Mouse (Mus musculus): ENCODE measurements at regions not wholly inside any gene's neighbourhood (a gene's known extent, or its start where the extent isn't known, plus 50 kb on each side); places are given as distances from the start of the nearest gene placed in this dataset.

- ATAC-seq (replicated peaks; ENCODE audit: poor library complexity, severe bottlenecking), result peak; percentile 52
These were observed 130.6 kb upstream of the Ado start for GRCm38 (mm10) chr10:67679382-67679781.

DNA sequence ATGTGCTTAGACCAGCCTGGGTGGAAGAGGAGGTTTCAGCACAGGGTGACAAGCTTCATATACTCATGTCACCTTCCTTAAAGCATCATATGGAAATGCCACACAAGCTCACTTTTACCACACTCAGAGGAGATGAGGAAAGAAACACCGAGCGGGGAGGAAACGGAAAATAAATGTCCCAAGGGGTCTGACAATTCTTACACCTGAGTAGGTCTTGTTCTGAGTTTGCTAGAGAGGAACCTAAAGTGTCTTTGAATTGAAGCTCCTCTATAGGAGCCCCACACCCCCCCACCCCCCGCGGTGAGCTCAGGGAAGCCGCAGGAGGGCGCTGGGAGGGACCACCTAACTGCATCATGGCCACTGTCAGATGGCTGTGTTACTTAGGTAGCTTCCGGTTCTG is 124.7 kb upstream of the Ado start:
- no peak for ATAC-seq (replicated peaks; ENCODE audit: poor library complexity, severe bottlenecking)

DNA sequence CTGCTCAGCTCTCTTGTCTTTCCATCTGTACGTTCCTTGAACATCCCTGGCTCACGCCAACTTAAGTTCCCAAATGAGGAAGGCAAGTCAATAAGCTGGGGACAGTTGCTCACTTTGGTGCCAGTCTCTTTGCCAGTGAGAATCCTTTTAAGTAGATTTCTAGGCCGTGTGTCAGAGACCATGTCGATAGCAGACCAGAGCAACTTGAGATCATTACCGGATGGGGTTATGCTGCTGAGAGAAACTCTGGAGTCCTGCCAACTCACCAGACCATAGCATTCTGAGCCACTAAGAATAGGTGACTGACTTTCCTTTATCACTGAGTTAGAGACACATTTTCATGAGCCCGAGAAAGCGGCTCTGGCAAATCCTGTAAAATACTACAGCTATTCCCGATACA is 123.5 kb upstream of the Ado start:
- no peak for ATAC-seq (replicated peaks; ENCODE audit: poor library complexity, severe bottlenecking)

- ATAC-seq (replicated peaks; ENCODE audit: poor library complexity, severe bottlenecking), result no peak
These were observed 120.3 kb upstream of the Ado start for GRCm38 (mm10) chr10:67669066-67669465.

DNA sequence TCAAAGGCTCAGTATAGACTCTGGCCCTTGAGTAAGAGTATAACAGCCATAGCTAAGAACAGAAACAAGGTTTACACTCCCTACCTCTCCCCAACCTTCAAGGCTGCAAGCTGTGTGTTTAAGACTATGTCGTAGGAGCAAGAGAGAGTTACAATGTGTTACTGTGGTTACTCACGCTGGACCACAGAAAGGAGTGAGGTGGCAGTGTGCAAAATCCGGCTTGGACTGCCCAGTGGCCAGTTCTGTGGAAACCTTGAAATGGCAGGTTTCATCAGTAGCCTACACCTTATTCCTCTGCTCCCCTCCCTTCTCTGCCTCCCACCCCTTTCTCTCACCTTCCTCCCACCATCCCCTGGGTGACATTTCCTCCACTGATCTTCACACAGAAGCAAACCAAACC is 114.3 kb upstream of the Ado start:
- no peak for ATAC-seq (replicated peaks; ENCODE audit: poor library complexity, severe bottlenecking)

DNA sequence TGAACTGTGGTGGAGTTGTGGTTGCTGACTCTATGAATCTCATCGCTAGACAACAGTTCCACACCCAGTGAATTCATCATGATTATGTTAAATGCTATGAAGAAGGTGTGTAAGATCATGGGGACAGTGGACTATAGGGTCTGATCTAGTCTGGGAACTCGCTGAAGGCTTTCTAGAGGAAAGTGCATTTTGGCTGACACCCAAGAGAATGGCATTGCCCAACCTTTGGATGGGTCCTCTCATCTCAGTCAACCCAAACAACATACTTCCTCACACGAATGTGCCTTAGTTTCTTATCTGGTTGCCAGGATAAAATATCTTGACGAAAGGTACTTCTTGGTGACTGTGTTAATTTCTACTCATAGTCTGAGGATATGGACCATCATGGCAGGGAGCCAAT is 112.9 kb upstream of the Ado start:
- ATAC-seq (replicated peaks; ENCODE audit: poor library complexity, severe bottlenecking), result peak; percentile 52

GRCm38 (mm10) chr10:67658005-67658545 is 109.3 kb upstream of the Ado start:
- no peak for ATAC-seq (replicated peaks; ENCODE audit: poor library complexity, severe bottlenecking)

DNA sequence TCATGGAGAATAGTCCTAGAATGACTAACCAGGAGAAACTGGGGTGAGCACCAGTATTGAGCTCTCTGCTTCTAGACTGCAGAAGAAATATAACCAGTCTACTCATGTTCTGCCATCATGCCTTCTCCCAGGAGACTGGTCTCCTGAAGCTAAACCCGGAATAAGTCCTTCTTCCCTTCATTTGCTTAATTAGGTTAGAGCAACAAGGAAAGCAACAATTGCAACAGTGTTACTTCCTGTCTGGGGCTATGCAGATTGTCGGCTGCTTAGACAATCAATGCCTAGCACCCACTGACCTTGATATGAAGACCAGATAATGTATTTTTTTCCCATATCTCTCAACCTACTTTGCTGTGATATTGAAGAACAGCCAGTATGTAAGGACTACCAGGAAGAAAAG is 108.5 kb upstream of the Ado start:
- peak; percentile 62 for ATAC-seq (replicated peaks; ENCODE audit: poor library complexity, severe bottlenecking)

DNA sequence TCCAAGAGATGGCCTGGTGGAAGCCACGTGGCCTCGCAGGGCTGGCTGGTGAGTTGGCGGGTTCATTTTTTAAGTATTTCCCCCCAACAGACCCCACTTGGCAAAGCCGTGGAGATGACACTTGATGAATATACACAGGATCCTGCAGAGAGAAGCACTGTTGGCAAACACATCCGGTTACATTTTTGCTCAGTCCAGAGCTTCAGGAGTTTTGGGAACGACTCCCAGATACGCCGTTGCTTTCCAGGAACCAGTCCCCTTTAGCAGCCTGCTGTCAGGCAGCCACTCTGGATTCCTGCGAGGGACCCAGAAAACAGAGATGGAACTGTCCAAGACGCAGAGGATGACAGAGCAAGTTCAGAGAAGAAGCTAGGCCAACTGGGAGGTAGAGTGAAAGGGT is 105.8 kb upstream of the Ado start:
- no peak for ATAC-seq (replicated peaks; ENCODE audit: poor library complexity, severe bottlenecking)

GRCm38 (mm10) chr10:67652300-67652699 is 103.5 kb upstream of the Ado start:
- ATAC-seq (replicated peaks; ENCODE audit: poor library complexity, severe bottlenecking), result no peak

DNA sequence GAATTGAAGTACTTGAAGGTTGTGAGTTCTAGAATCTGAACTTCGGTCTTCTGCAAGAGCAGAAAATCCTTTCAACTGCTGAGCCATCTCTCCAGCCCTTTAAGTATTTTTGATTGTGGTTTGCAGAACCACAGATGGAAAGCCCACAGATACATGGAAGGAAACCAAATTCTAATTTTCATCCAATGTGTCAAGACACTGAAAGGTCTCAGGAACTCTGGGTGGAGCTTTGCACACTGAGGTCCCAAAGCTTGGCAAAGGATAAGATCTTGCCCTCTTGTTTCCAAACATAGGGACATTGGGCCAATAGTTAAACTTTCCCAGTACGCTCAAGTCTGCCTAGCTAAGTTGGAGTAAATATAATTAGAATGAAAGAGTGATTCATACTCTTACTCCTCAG is 102.6 kb upstream of the Ado start:
- ATAC-seq (replicated peaks; ENCODE audit: poor library complexity, severe bottlenecking), result no peak

DNA sequence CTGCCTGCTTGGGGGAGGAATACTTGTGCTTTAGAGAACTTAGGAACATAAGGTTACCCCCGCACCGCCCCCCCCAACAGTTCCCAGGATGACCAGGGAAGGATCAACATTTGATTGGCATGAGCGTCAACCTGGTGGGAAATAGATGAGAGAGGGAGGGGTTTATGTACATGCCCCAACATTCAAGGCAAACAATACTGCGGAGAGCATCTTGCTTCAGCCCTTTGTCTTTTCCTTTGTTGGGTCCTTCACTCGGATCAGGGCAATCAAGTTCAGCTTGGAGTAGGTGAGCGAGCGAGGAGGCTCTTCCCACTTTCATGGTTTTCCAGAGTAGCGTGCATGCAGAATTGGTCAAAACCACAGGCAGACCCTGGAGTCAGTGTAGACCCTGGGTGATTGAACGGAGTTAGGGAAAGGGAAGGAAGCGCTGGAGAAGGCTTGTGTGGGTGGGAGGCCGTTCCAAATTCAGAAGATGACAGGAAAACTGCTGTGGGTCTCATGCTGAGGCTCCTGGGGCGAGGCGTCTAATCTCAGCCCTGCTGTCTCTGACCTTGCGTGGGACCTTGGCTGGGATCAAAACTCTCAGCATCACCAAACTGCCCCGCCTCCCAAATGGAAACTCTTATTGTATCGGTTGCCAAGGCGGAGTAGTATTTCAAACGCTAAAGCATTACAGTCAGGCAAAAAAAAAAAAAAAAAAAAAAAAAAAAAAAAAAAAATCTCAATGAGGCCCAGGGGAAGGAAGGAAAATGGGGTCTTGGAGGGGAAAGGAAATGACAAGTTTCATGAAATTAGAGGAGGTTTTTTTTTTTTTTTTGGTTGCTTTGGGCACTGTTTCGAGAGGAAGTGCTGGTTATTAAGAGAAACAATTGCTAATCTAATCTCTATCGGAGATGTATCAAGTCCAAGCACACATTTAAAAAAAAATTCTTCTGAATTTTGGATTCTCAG is 99.3 kb upstream of the Ado start:
- peak; percentile 26 for ATAC-seq (replicated peaks; ENCODE audit: poor library complexity, severe bottlenecking)

- peak; percentile 57 for ATAC-seq (replicated peaks; ENCODE audit: poor library complexity, severe bottlenecking)
These were observed 98.2 kb upstream of the Ado start for GRCm38 (mm10) chr10:67646659-67647559.

DNA sequence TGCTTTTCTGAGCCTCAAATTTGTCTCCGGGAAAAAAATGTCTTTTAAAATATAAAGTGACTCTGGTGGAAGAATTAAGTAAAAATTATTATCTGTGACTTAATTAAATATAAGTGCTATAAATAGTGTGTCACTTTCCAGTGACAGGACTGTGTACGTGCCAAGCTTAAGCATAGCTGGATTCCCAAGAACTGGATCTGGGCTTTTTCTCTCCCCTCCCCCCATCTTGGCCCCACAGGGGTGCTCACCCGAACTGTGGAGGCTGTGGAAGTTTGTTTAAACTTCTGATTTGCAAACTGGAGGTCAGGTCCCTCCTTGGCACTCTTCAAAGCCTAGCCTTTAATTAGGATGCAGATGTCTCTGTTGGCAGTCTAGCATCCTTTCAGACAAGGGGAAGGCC is 97.1 kb upstream of the Ado start:
- no peak for ATAC-seq (replicated peaks; ENCODE audit: poor library complexity, severe bottlenecking)

- 0 out of 2 replicates have a peak, but pooled peaks have one; percentile 25 for ATAC-seq (replicated peaks; ENCODE audit: poor library complexity, severe bottlenecking)
These were observed 95.5 kb upstream of the Ado start for GRCm38 (mm10) chr10:67644280-67644679.

DNA sequence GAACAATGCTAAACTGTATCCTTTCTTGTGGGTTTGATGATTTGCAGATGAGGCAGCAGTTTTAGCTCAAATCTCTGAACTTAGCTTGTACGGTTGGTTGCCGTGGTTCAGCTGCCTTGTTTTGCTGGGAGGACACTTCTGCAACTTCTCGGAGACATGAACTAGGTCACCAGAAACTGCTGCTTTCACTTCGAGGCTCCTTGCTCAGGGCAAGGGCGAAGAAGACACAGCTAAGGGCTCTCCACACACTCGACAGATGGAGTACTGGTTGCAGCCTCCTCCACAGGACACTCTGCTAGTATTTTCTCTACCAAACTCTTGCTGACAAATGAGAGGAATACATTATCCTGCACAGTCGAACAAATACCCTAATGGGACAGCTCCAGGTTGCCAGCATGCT is 94.9 kb upstream of the Ado start:
- peak; percentile 18; the same call in 1 of the 2 replicates for ATAC-seq (replicated peaks; ENCODE audit: poor library complexity, severe bottlenecking)

DNA sequence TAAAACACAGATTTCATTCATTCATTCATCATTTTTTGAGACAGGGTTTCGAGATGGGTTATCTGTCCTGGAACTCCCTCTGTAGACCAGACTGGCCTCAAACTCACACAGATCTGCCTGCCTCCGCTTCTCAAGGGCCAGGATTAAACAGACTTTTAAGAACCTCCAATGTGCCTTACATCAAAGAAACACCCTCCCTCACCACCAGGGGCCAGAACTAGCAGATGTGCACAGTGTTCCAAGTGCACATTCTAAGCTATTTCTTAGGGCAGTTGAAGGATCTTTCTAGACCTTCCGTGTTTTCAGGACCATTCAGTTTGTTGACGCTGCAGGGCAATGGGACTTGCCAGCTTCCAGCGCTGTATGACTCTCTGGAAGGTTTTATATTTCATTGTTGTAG is 88.6 kb upstream of the Ado start:
- ATAC-seq (replicated peaks; ENCODE audit: poor library complexity, severe bottlenecking), result peak; percentile 33; the same call in 1 of the 2 replicates

DNA sequence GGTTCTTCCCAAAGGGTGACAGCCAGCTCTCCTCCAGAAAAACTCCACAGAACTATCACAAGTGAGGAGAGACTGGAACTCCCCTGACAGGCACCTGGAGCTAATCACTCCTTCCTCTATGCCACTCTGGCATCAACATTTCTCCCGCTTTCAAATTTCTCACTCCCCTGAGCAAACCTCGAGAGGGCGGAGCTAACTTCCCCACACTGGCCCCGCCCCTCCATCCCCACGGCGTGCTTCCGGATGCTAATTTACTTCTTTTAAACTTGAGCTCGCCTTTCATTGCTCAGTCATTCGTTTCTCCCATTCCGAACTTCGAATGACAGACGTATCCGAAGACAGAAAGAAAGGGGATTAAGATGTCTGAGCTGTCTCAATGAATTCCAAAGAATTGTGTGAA is 87.8 kb upstream of the Ado start:
- peak; percentile 69 for ATAC-seq (replicated peaks; ENCODE audit: poor library complexity, severe bottlenecking)

GRCm38 (mm10) chr10:67634795-67635194 is 86.0 kb upstream of the Ado start:
- 0 out of 2 replicates have a peak, but pooled peaks have one; percentile 12 for ATAC-seq (replicated peaks; ENCODE audit: poor library complexity, severe bottlenecking)

DNA sequence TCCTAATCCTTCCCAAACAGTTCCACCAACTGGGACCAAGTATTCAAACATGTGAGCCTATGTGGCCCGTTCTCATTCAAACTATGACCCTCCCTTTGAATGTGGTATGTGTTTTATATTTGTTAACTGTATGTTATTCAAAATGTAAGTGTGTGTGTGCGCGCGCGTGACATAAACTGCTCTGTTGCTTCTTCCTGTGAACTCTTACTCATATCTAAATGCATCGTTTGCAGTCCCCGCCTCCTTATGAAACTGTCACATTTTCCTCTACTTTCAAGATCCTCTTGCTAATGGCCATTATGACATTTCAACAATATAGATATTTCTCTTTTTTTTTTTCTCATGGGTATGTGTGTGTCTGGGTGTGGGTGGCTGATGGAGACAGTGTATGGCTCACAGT is 84.3 kb upstream of the Ado start:
- ATAC-seq (replicated peaks; ENCODE audit: poor library complexity, severe bottlenecking), result peak; percentile 53

GRCm38 (mm10) chr10:67623338-67623737 is 74.6 kb upstream of the Ado start:
- peak; percentile 54; the same call in 1 of the 2 replicates for ATAC-seq (replicated peaks; ENCODE audit: poor library complexity, severe bottlenecking)

Data from granulocyte monocyte progenitor cell, adult 5-6 weeks (primary cell).